Mouse (Mus musculus) ES-Bruce4 (cell line): ENCODE data around the gene Hnrnpd.

ENCODE experiments used
- CTCF ChIP-seq: IDR thresholded peaks from one replicate; pipeline ENCODE4 v1.8.1; 2011; ENCODE audit warnings: low read depth, low read length
- POLR2A ChIP-seq: IDR thresholded peaks from one replicate; pipeline ENCODE4 v1.8.1; 2011; ENCODE audit warnings: low read length; ENCODE audit not compliant: insufficient read depth

GRCm38 (mm10) chr5:99959960-99960359 is 18.8 kb downstream of the Hnrnpd start:
- TF ChIP-seq CTCF (no peak), POLR2A (no peak)
